Mouse (Mus musculus) ES-E14 (cell line): ENCODE results near the gene Tmem39b. TPM values are rescaled to one million over a fixed set of nuclear protein-coding genes. Genes with fewer than 3 reads are reported as not detected.

Experiments used
- DNase-seq: peaks from one replicate; pipeline ENCODE4 v3.0.0-alpha.2; 2013; ENCODE audit warnings: low read depth, low spot score
- H3K27ac ChIP-seq: 2 replicates; pipeline ENCODE4 v1.5.1; 2012; ENCODE audit warnings: low read depth, mild to moderate bottlenecking, low read length, moderate library complexity, mixed read lengths; ENCODE audit not compliant: poor library complexity, insufficient read depth, severe bottlenecking
- H3K36me3 ChIP-seq: 2 replicates; pipeline ENCODE4 v1.6.1; 2012; ENCODE audit warnings: mild to moderate bottlenecking, low read length, moderate library complexity, mixed read lengths; ENCODE audit not compliant: control insufficient read depth, poor library complexity, insufficient read depth, severe bottlenecking
- H3K4me1 ChIP-seq, 2 experiments: fragments of 150-350 bp in 1 of 2; sonication (generic) in 1 of 2; 2 replicates each; pipeline ENCODE4 v1.6.1; 2012; ENCODE audit warnings: low read length in 2 of 2, mild to moderate bottlenecking in 1 of 2, mixed read lengths in 1 of 2; ENCODE audit not compliant: control insufficient read depth in 2 of 2, insufficient read depth in 2 of 2, poor library complexity in 1 of 2
- H3K4me3 ChIP-seq, 2 experiments: fragments of 150-350 bp in 1 of 2; sonication (generic) in 1 of 2; 2 replicates each; pipeline ENCODE4 v1.5.1; 2012; ENCODE audit warnings: low read length in 2 of 2, low read depth in 1 of 2, mild to moderate bottlenecking in 1 of 2, mixed read lengths in 1 of 2; ENCODE audit not compliant: insufficient read depth in 1 of 2, poor library complexity in 1 of 2, severe bottlenecking in 1 of 2
- H3K9ac ChIP-seq: 2 replicates; pipeline ENCODE4 v1.6.1; 2012; ENCODE audit warnings: low read depth, mild to moderate bottlenecking, low read length, mixed read lengths; ENCODE audit not compliant: poor library complexity, insufficient read depth, severe bottlenecking
- H3K9me3 ChIP-seq: fragments of 150-350 bp; sonication (generic); 2 replicates; pipeline ENCODE4 v1.6.1; 2012; ENCODE audit warnings: low read depth, mild to moderate bottlenecking, low read length; ENCODE audit not compliant: control insufficient read depth, insufficient read depth
- CHD2 ChIP-seq: IDR thresholded peaks from 2 replicates; pipeline ENCODE4 v1.6.1; 2014; ENCODE audit warnings: mild to moderate bottlenecking, low read depth, low read length, inconsistent platforms
- HCFC1 ChIP-seq: IDR thresholded peaks from 2 replicates; pipeline ENCODE4 v1.6.1; 2012; ENCODE audit warnings: low read length, inconsistent platforms, borderline replicate concordance; ENCODE audit not compliant: insufficient read depth
- MAFK ChIP-seq: IDR thresholded peaks from 2 replicates; pipeline ENCODE4 v1.6.1; 2014; ENCODE audit warnings: mild to moderate bottlenecking, low read depth, low read length, inconsistent platforms; ENCODE audit not compliant: insufficient read depth
- ZC3H11A ChIP-seq: IDR thresholded peaks from 2 replicates; pipeline ENCODE4 v1.6.1; 2012; ENCODE audit warnings: low read depth, mild to moderate bottlenecking, inconsistent platforms, low read length, borderline replicate concordance
- ZNF384 ChIP-seq: IDR thresholded peaks from 2 replicates; pipeline ENCODE4 v1.6.1; 2012; ENCODE audit warnings: low read depth, low read length, inconsistent platforms
- in situ Hi-C, 2 experiments: fragments of 600-800 bp; cut with MboI; formaldehyde crosslinking; loops; one replicate each; pipeline ENCODE4 v1.15.1; 2025; ENCODE audit warnings: low sequenced_read_pairs in 2 of 2, inconsistent platforms in 1 of 2; ENCODE audit not compliant: unreplicated experiment in 2 of 2
- total RNA-seq: library from RNA; depleted of rRNA; stranded (reverse); fragments of 300-350 nt; gene quantifications from 2 replicates; pipeline ENCODE4 v1.2.3, GENCODE M21; 2012

Gene Tmem39b
- total RNA-seq, 1 experiment, result 15.8 TPM

DNA sequence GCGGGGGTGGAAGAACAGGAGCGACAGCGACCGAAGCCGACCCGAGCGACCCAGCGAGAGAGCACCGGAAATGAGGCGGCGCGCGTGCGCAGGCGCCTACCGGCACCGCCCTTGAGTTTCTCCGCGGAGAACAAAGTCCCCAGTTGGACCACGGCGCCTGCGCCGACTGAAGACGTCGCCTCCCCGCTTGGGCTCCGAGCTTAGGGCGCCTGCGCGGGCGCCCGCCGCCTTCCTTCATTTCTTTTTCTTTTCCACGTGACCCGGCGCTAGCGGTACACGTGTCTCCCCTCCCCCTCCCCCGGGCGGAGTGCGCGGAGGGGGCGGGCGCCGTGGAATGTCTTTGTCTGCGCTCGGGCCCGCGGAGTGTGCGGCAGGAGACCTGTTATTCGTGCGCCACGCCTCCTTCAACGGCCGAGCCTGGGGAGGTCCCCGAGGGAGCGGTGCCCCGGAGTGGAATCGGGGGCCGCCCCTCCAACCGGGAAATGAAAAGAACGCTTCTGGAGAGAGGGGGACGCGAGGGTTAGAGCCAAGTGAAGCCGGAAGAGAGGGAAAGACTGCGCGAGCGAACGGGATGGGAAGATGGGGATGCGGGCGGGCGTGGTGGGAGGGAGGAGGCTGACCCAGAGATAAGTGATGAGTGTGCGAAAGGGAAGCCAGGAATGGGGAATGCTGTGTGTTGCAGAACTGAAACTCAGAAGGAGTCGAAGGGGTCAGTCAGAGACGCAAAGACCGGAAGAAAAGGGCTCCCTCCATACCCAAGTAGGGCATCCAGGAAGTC lies 45.8 kb upstream of the Tmem39b start, which contains the start of gene Khdrbs1:
TSS of gene Khdrbs1 (minus strand) at position 72 of the 778 bp plus-strand sequence.
- Histone ChIP-seq H3K4me3 (peak within 1 kb of the TSS; percentile 91 to 95), H3K9ac (peak within 1 kb of the TSS; percentile 95), H3K4me1 (peaks cover 2 to 8% of the 10 kb centered on the region in 2 experiments; a peak in 2 of 4 replicates), H3K9me3 (no peaks in the 10 kb centered on the region), H3K27ac (peak within 1 kb of the TSS; percentile 91), H3K36me3 (no peaks in the 10 kb centered on the region)
- in situ Hi-C loops, result no loop called here
- DNase-seq, result peak; percentile 97
- TF ChIP-seq CHD2, result no peak
- no peak for TF ChIP-seq ZNF384
- TF ChIP-seq HCFC1, result no peak; the same call in 1 of the 2 replicates
- TF ChIP-seq MAFK, result no peak

DNA sequence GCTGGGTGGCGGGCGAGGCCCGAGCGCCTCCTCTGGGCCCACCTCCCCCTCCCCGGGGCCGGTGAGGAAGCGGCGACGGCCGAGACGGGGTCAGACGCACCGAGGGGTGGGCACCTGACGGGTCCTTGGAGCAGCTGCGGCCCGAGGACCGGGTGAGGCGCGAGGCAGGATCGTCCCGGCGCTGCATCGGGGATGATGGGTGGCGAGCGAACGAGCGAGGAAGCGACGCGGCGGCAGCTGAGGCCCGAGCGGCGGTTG lies 45.3 kb upstream of the Tmem39b start:
- H3K27ac ChIP-seq, result peak overlapping the region; percentile 85
- peak overlapping the region; percentile 91 to 95 for H3K4me3 ChIP-seq
- H3K36me3 ChIP-seq, result no peaks in the 10 kb centered on the region
- no peak for TF ChIP-seq ZC3H11A
- no peak for TF ChIP-seq ZNF384
- no peak for TF ChIP-seq CHD2
- TF ChIP-seq MAFK, result no peak
- H3K9me3 ChIP-seq, result no peaks in the 10 kb centered on the region
- H3K9ac ChIP-seq, result peak overlapping the region; percentile 95
- DNase-seq, result no peak
- H3K4me1 ChIP-seq, result peaks cover 2 to 11% of the 10 kb centered on the region in 2 experiments; a peak in 2 of 4 replicates
- in situ Hi-C loops, result no loop called here

DNA sequence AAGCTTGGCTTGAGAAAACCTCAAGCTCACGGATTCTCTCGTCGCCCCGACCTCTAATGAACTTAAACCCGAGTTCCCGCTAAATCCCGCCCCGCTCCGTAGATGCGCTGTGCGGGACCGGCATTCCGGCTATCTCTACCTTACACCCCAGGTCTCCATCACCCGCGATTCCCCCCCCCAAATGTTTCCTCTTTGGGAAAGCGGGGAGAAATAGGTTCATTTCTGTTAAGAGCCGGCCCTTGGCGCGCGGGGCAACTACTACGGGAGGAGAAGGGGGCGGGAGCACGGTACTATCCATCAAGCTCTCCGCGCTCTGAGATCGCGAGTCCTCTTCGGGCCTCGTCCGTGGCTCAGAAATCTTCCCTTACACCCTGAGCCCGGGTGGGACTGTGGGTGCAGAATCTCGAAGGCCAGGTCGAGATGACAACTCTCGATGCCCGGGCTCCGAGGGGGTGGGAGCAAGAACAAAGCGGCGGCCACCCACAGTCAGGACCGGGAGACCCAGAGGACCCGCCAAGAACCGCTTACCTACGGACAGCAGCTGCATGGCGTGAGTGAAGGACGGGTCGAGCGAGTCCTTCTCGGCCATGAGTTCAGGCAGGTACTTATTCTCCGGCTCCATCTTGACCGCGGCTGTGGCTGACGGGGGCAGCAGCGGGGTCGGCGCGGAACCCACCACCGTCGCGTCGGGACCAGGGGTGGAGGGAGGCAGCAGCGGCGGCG lies 44.8 kb upstream of the Tmem39b start:
- H3K9me3 ChIP-seq, result no peaks in the 10 kb centered on the region
- no peak for TF ChIP-seq ZNF384
- TF ChIP-seq MAFK, result no peak
- no peak for TF ChIP-seq ZC3H11A
- TF ChIP-seq CHD2, result no peak
- TF ChIP-seq HCFC1, result no peak
- H3K9ac ChIP-seq, result peak overlapping the region; percentile 95
- peak overlapping the region; percentile 91 to 95 for H3K4me3 ChIP-seq
- peak overlapping the region; percentile 85 for H3K27ac ChIP-seq
- in situ Hi-C loops, result no loop called here
- no peaks in the 10 kb centered on the region for H3K36me3 ChIP-seq
- no peak for DNase-seq
- peaks cover 2 to 11% of the 10 kb centered on the region in 2 experiments; a peak in 2 of 4 replicates for H3K4me1 ChIP-seq

DNA sequence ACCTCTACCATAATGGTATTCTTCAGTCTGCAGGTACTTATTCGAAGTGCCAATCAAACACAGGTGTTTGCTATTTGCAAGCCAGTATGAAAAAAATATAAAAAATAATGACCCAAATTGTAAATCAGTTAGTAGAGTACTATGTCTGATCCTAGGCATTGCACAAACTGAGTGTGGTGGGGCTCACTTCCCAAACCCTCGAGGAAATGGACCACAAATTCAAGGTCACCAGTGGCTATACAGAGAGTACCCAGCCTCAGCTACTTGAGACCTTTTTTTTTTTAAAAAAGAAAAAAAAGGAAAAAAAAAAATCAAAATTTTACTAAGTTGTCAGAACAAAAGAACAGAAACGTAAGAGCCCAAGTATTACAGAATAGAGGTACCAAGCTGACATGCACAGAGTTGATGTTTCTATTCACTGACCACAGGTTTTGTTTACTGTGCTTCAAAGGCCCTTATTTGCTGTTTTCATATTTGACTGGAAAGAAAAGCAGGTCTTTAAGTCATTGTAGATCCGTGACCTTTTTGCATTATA lies 42.5 kb upstream of the Tmem39b start:
- TF ChIP-seq HCFC1, result no peak
- TF ChIP-seq ZNF384, result no peak
- TF ChIP-seq ZC3H11A, result no peak
- TF ChIP-seq MAFK, result no peak
- TF ChIP-seq CHD2, result no peak
- no peak overlapping the region for H3K27ac ChIP-seq
- no peak overlapping the region for H3K9ac ChIP-seq
- no peak overlapping the region for H3K4me3 ChIP-seq
- in situ Hi-C loops, result no loop called here
- DNase-seq, result no peak
- peaks cover 2 to 10% of the 10 kb centered on the region in 2 experiments; a peak in 2 of 4 replicates for H3K4me1 ChIP-seq
- H3K36me3 ChIP-seq, result no peaks in the 10 kb centered on the region; the same call in 1 of the 2 replicates
- no peaks in the 10 kb centered on the region for H3K9me3 ChIP-seq
